Mouse (Mus musculus): ENCODE data around the gene Svs6. TPM values are rescaled to one million over a fixed set of nuclear protein-coding genes. Genes with fewer than 3 reads are reported as not detected.

Gene Svs6
- total and polyA plus RNA-seq, 3 experiments = not detected

DNA sequence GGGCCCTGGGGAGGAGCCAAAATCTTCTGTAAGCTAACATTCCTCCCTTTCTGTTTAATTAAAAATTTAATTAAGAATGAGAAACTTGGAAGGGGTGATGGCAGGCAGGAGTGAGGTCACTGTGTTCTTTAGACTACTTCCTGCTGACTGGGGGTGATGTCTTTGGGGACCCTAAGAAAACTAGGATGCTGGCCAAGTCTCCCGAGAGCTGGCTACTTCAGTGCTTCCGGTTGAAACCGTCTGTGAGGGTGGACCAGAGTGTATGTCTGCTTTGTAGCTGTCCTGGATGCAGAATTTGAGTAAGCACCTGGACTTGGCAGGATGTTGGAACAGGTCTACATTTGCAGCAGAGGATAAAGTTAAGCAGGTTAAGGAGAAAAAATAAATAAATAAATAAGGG, 50.4 kb downstream of the Svs6 start:
- no peak overlapping the region for H3K27ac ChIP-seq (ENCODE audit: insufficient read depth, low read depth)
- H3K4me3 ChIP-seq (replicated peaks in 1 of 3; ENCODE audit: low read depth in 2 of 3, low read length in 2 of 3, poor library complexity in 1 of 3) = no peak overlapping the region
- no peaks in the 10 kb centered on the region for H3K27me3 ChIP-seq (replicated peaks)
- H3K36me3 ChIP-seq (replicated peaks in 1 of 2; ENCODE audit: control insufficient read depth in 1 of 2, insufficient read depth in 1 of 2, low read length in 1 of 2) = no peaks in the 10 kb centered on the region
- DNase-seq (ENCODE audit: extremely low read depth) = no peak
- TF ChIP-seq CHD2 (IDR thresholded peaks at IDR 0.05; ENCODE audit: low read length) (no peak), TCF12 (IDR thresholded peaks at IDR 0.05; ENCODE audit: low read depth, low read length) (no peak), SMC3 (IDR thresholded peaks at IDR 0.05; ENCODE audit: low read depth, low read length) (no peak), PAX5 (IDR thresholded peaks at IDR 0.05; ENCODE audit: low read length) (no peak), EP300 (IDR thresholded peaks at IDR 0.05; ENCODE audit: low read length) (no peak), USF1 (IDR thresholded peaks at IDR 0.05; ENCODE audit: low read depth, low read length) (no peak), E2F4 (IDR thresholded peaks at IDR 0.05; ENCODE audit: insufficient replicate concordance, low read depth, low read length) (no peak), ZMIZ1 (IDR thresholded peaks at IDR 0.05; ENCODE audit: low read depth, low read length) (no peak), ZNF384 (IDR thresholded peaks at IDR 0.05; ENCODE audit: low read depth, low read length) (no peak), MEF2A (IDR thresholded peaks at IDR 0.05; ENCODE audit: borderline replicate concordance, low read depth, low read length) (no peak), ELF1 (IDR thresholded peaks at IDR 0.05; ENCODE audit: low read depth, low read length) (no peak), NELFE (IDR thresholded peaks at IDR 0.05; ENCODE audit: low read depth, low read length) (no peak), RAD21 (IDR thresholded peaks at IDR 0.05; ENCODE audit: low read depth, low read length) (no peak), ZKSCAN1 (IDR thresholded peaks at IDR 0.05; ENCODE audit: borderline replicate concordance, low read depth, low read length) (no peak), MAFK (IDR thresholded peaks at IDR 0.05; ENCODE audit: insufficient replicate concordance, low read length) (no peak), ZC3H11A (IDR thresholded peaks at IDR 0.05; ENCODE audit: low read depth, low read length) (no peak), KAT2A (IDR thresholded peaks at IDR 0.05; ENCODE audit: insufficient replicate concordance, low read length) (no peak), HCFC1 (IDR thresholded peaks at IDR 0.05; ENCODE audit: low read depth, low read length) (no peak), CTCF (conservative IDR thresholded peaks at IDR 0.05 in 1 of 2, IDR thresholded peaks at IDR 0.05 in 1 of 2; ENCODE audit: low read depth in 2 of 2, low read length in 2 of 2) (no peak)
- in situ Hi-C loops (cut with MboI; ENCODE audit: low pct_ligation_motif_present, low pct_unique_long_range_greater_than_20kb, low sequenced_read_pairs) = no loop called here
- no peaks in the 10 kb centered on the region for H3K79me2 ChIP-seq (replicated peaks; ENCODE audit: control insufficient read depth, extremely low read depth, insufficient read depth, poor library complexity, severe bottlenecking)
- H3K4me2 ChIP-seq (ENCODE audit: insufficient read depth, low read depth, poor library complexity, severe bottlenecking) = no peak overlapping the region
- peaks cover 2% of the 10 kb centered on the region for H3K9me3 ChIP-seq (replicated peaks; ENCODE audit: low read length)
- H3K4me1 ChIP-seq (ENCODE audit: control insufficient read depth in 1 of 2, insufficient read depth in 2 of 2) = peaks cover 6 to 19% of the 10 kb centered on the region in 2 experiments
- dilution Hi-C loops (cut with MboI; ENCODE audit: extremely low pct_ligation_motif_present, extremely low pct_unique_long_range_greater_than_20kb, low sequenced_read_pairs) = no loop called here
- H3K9ac ChIP-seq (ENCODE audit: insufficient read depth, low read depth) = no peak overlapping the region

Other genes starting within 250 kb of the Svs6 start
Only the 20 nearest of the 22 such genes appear.
- gene Tomm34, start 245.6 kb upstream of the Svs6 start, total RNA-seq (2012; rRNA removed) = 26.8 and 30.0 TPM in 2 replicates
- gene Tomm34, start 245.6 kb upstream of the Svs6 start, total RNA-seq (2014; rRNA removed) = 25.6 and 26.5 TPM in 2 replicates
- 38.3 and 40.7 TPM in 2 replicates for gene Tomm34, start 245.6 kb upstream of the Svs6 start, polyA plus RNA-seq (2012; ENCODE audit: insufficient read length, low read depth)
- gene Kcns1, start 145.6 kb upstream of the Svs6 start, total RNA-seq (2012; rRNA removed) = 0.34 and 0.42 TPM in 2 replicates
- not detected in 2 replicates for gene Kcns1, start 145.6 kb upstream of the Svs6 start, total RNA-seq (2014; rRNA removed)
- 0.11 TPM in 1 of 2 replicates, not detected in the other for gene Kcns1, start 145.6 kb upstream of the Svs6 start, polyA plus RNA-seq (2012; ENCODE audit: insufficient read length, low read depth)
- not detected in 2 replicates for gene Wfdc5, start 134.0 kb upstream of the Svs6 start, total RNA-seq (2012; rRNA removed)
- gene Wfdc5, start 134.0 kb upstream of the Svs6 start, total RNA-seq (2014; rRNA removed) = not detected in 2 replicates
- gene Wfdc5, start 134.0 kb upstream of the Svs6 start, polyA plus RNA-seq (2012; ENCODE audit: insufficient read length, low read depth) = not detected in 2 replicates
- gene Wfdc12, start 126.1 kb upstream of the Svs6 start, total RNA-seq (2012; rRNA removed) = not detected in 2 replicates
- gene Wfdc12, start 126.1 kb upstream of the Svs6 start, total RNA-seq (2014; rRNA removed) = not detected in 2 replicates
- not detected in 2 replicates for gene Wfdc12, start 126.1 kb upstream of the Svs6 start, polyA plus RNA-seq (2012; ENCODE audit: insufficient read length, low read depth)
- gene Wfdc15a, start 116.6 kb upstream of the Svs6 start, total RNA-seq (2012; rRNA removed) = not detected in 2 replicates
- not detected in 2 replicates for gene Wfdc15a, start 116.6 kb upstream of the Svs6 start, total RNA-seq (2014; rRNA removed)
- gene Wfdc15a, start 116.6 kb upstream of the Svs6 start, polyA plus RNA-seq (2012; ENCODE audit: insufficient read length, low read depth) = not detected in 2 replicates
- not detected in 2 replicates for gene Wfdc15b, start 95.1 kb upstream of the Svs6 start, total RNA-seq (2012; rRNA removed)
- not detected in 2 replicates for gene Wfdc15b, start 95.1 kb upstream of the Svs6 start, total RNA-seq (2014; rRNA removed)
- gene Wfdc15b, start 95.1 kb upstream of the Svs6 start, polyA plus RNA-seq (2012; ENCODE audit: insufficient read length, low read depth) = not detected in 2 replicates
- gene Svs2, start 78.3 kb upstream of the Svs6 start, total RNA-seq (2012; rRNA removed) = not detected in 2 replicates
- gene Svs2, start 78.3 kb upstream of the Svs6 start, total RNA-seq (2014; rRNA removed) = not detected in 2 replicates
- gene Svs2, start 78.3 kb upstream of the Svs6 start, polyA plus RNA-seq (2012; ENCODE audit: insufficient read length, low read depth) = not detected in 2 replicates
- gene Svs3b, start 60.1 kb upstream of the Svs6 start, total RNA-seq (2012; rRNA removed) = not detected in 2 replicates
- not detected in 2 replicates for gene Svs3b, start 60.1 kb upstream of the Svs6 start, total RNA-seq (2014; rRNA removed)
- gene Svs3b, start 60.1 kb upstream of the Svs6 start, polyA plus RNA-seq (2012; ENCODE audit: insufficient read length, low read depth) = not detected in 2 replicates
- gene Svs4, start 38.3 kb upstream of the Svs6 start, total RNA-seq (2012; rRNA removed) = not detected in 2 replicates
- gene Svs4, start 38.3 kb upstream of the Svs6 start, total RNA-seq (2014; rRNA removed) = not detected in 2 replicates
- gene Svs4, start 38.3 kb upstream of the Svs6 start, polyA plus RNA-seq (2012; ENCODE audit: insufficient read length, low read depth) = not detected in 2 replicates
- gene Svs3a, start 27.5 kb upstream of the Svs6 start, total RNA-seq (2012; rRNA removed) = not detected in 2 replicates
- not detected in 2 replicates for gene Svs3a, start 27.5 kb upstream of the Svs6 start, total RNA-seq (2014; rRNA removed)
- gene Svs3a, start 27.5 kb upstream of the Svs6 start, polyA plus RNA-seq (2012; ENCODE audit: insufficient read length, low read depth) = not detected in 2 replicates
- gene Svs5, start 16.0 kb downstream of the Svs6 start, total RNA-seq (2012; rRNA removed) = not detected in 2 replicates
- not detected in 2 replicates for gene Svs5, start 16.0 kb downstream of the Svs6 start, total RNA-seq (2014; rRNA removed)
- not detected in 2 replicates for gene Svs5, start 16.0 kb downstream of the Svs6 start, polyA plus RNA-seq (2012; ENCODE audit: insufficient read length, low read depth)
- 1.2 and 2.7 TPM in 2 replicates for gene Slpi, start 72.3 kb downstream of the Svs6 start, total RNA-seq (2012; rRNA removed)
- 0.38 and 0.53 TPM in 2 replicates for gene Slpi, start 72.3 kb downstream of the Svs6 start, total RNA-seq (2014; rRNA removed)
- gene Slpi, start 72.3 kb downstream of the Svs6 start, polyA plus RNA-seq (2012; ENCODE audit: insufficient read length, low read depth) = 0.71 and 1.0 TPM in 2 replicates
- 0.08 TPM in 1 of 2 replicates, not detected in the other for gene Rbpjl, start 86.4 kb downstream of the Svs6 start, total RNA-seq (2012; rRNA removed)
- gene Rbpjl, start 86.4 kb downstream of the Svs6 start, total RNA-seq (2014; rRNA removed) = not detected in 2 replicates
- not detected in 2 replicates for gene Rbpjl, start 86.4 kb downstream of the Svs6 start, polyA plus RNA-seq (2012; ENCODE audit: insufficient read length, low read depth)
- not detected in 2 replicates for gene Matn4, start 88.4 kb downstream of the Svs6 start, total RNA-seq (2012; rRNA removed)
- not detected in 2 replicates for gene Matn4, start 88.4 kb downstream of the Svs6 start, total RNA-seq (2014; rRNA removed)
- gene Matn4, start 88.4 kb downstream of the Svs6 start, polyA plus RNA-seq (2012; ENCODE audit: insufficient read length, low read depth) = not detected in 2 replicates
- 63.9 and 69.9 TPM in 2 replicates for gene Sdc4, start 127.1 kb downstream of the Svs6 start, total RNA-seq (2012; rRNA removed)
- 53.4 and 59.8 TPM in 2 replicates for gene Sdc4, start 127.1 kb downstream of the Svs6 start, total RNA-seq (2014; rRNA removed)
- 36.4 and 46.6 TPM in 2 replicates for gene Sdc4, start 127.1 kb downstream of the Svs6 start, polyA plus RNA-seq (2012; ENCODE audit: insufficient read length, low read depth)
- gene Sys1, start 140.2 kb downstream of the Svs6 start, total RNA-seq (2012; rRNA removed) = 58.5 and 59.7 TPM in 2 replicates
- 41.8 and 46.6 TPM in 2 replicates for gene Sys1, start 140.2 kb downstream of the Svs6 start, total RNA-seq (2014; rRNA removed)
- 46.5 and 57.4 TPM in 2 replicates for gene Sys1, start 140.2 kb downstream of the Svs6 start, polyA plus RNA-seq (2012; ENCODE audit: insufficient read length, low read depth)
- gene Gm20458, start 144.2 kb downstream of the Svs6 start, total RNA-seq (2012; rRNA removed) = 0.88 and 1.1 TPM in 2 replicates
- gene Gm20458, start 144.2 kb downstream of the Svs6 start, total RNA-seq (2014; rRNA removed) = 0.74 TPM in 1 of 2 replicates, not detected in the other
- gene Gm20458, start 144.2 kb downstream of the Svs6 start, polyA plus RNA-seq (2012; ENCODE audit: insufficient read length, low read depth) = 0.31 and 1.2 TPM in 2 replicates
- not detected in 2 replicates for gene Trp53tg5, start 157.0 kb downstream of the Svs6 start, total RNA-seq (2012; rRNA removed)
- gene Trp53tg5, start 157.0 kb downstream of the Svs6 start, total RNA-seq (2014; rRNA removed) = not detected in 2 replicates
- not detected in 2 replicates for gene Trp53tg5, start 157.0 kb downstream of the Svs6 start, polyA plus RNA-seq (2012; ENCODE audit: insufficient read length, low read depth)
- gene Dbndd2, start 169.4 kb downstream of the Svs6 start, total RNA-seq (2012; rRNA removed) = 1.6 and 5.7 TPM in 2 replicates
- 0.61 TPM in 1 of 2 replicates, not detected in the other for gene Dbndd2, start 169.4 kb downstream of the Svs6 start, total RNA-seq (2014; rRNA removed)
- gene Dbndd2, start 169.4 kb downstream of the Svs6 start, polyA plus RNA-seq (2012; ENCODE audit: insufficient read length, low read depth) = 0.31 and 0.53 TPM in 2 replicates
- gene Pigt, start 180.8 kb downstream of the Svs6 start, total RNA-seq (2012; rRNA removed) = 36.8 and 39.2 TPM in 2 replicates
- gene Pigt, start 180.8 kb downstream of the Svs6 start, total RNA-seq (2014; rRNA removed) = 12.4 and 14.0 TPM in 2 replicates
- gene Pigt, start 180.8 kb downstream of the Svs6 start, polyA plus RNA-seq (2012; ENCODE audit: insufficient read length, low read depth) = 66.2 and 91.8 TPM in 2 replicates

Measured in CH12.LX (cell line).